Mouse (Mus musculus): ENCODE measurements around the gene Diaph2.
"Not testable (repeated sequence)": the region's sequence is repeated elsewhere in the genome, so short reads cannot be mapped to it uniquely, and the experiment has no call there.

Gene Diaph2

DNA sequence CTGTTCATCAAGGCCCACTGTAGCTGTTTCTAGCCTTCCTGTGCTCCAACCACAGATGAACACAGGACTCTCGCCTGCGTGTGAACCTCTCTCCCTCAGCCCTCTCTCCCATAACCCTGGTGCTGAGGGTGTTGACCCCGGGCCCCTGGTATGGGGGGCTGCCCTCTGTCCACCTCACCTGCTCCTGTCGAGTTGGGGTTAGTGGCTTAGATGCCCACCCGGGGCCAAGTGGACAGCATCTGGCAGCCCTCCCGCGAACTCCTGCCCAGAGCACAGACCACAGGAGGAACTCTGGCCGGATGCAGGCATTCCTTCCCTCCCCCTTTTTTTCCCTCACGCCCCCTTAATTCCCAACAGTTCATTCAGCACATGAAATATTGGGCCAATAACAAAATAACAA, 537.5 kb downstream of the Diaph2 start:
- no peak for DNase-seq (ENCODE audit: low spot score)

DNA sequence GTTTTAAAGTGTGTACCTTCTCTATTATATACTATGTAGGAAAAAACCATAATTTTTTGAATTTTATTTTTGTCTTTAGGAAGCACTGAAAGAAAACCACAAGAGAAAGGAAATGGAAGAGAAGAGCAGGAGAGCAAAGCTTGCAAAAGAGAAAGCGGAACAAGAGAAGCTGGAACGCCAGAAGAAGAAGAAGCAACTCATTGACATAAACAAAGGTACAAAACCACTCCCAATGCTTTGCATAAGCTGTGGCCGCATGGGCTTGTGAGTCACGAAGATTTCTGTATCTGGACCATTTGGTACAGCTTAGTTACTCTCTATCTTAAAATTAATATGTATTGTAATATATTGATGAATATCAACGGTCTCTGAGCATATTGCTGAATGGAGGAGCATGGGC, 540.2 kb downstream of the Diaph2 start:
- no peak for DNase-seq (ENCODE audit: low spot score)

DNA sequence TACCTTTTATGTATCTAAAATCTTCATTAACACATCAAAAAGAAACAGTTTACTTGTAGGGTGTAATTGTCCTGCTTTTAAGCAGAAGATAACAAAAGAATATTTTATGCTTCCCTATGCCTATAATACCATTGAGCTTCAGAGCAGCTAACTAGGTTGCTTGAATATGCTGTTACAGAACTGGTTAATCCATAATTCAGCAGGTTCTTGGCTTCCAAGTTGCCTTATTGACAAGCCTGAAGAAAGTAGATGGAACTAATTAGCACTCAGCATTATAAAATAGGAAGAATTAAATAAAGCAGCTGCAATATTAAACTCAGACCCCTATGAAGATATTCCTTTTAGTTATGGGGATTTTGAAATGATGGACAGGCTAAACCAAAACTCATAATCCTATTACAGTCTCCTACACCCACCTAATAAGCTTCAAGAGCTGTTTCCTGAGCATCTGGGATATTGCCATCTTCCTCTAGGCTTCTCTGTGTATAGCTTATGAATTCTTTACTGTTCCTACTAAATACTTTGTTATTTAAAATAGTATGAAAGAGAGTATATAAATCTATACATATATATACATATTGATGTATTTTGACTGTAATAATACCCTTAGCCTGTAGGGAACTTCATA, 601.4 kb downstream of the Diaph2 start:
- DNase-seq (ENCODE audit: low spot score), result no peak

DNA sequence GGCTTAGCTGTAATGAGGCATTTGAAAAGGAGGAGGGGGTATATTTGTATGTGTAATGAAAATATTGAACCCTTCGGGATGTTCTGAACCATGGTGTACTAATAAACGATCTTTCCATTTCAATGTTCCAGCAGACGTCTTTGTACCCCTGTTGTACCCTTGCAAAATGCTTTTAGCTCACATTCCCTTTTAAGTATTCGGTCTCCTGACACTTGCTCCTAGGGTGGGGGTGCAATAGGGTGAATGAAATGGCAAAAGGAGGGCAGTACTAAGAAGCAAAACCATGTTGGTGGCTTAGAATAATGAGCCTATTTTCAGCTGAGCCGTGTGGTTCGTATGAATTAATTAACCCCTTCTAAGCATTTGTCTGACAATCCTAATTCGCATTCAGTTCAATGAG, 601.9 kb downstream of the Diaph2 start:
- DNase-seq (ENCODE audit: low spot score), result no peak

DNA sequence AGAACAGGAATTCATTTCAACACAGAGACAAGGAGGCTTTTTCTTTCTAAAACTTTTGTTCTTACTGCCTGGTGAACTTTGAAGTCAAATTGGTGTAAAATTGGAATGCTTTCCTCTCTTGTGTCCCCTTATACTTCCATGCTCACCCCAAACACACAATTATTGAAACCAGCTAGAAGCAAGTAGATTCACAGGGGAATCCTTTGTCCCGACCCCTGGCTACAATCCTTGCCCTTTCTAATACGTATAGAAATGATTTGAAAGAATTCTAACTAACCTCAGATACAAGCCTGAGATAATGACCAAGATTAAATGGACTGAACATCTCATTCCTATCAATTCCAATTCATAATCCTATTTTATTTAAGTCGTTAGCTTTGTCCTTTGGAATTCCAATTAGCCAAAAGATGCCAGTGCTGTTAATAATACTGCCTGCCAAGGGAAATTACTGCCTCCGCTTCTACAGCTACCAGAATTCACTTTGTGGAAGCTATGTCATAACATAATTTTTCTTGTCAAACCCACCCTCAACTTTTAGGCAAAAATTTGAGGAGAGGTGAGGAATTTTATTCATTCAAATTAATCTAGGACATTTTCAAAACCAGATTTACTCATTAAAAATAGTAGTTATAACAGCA, 644.1 kb downstream of the Diaph2 start:
- no peak for DNase-seq (ENCODE audit: low spot score)

DNA sequence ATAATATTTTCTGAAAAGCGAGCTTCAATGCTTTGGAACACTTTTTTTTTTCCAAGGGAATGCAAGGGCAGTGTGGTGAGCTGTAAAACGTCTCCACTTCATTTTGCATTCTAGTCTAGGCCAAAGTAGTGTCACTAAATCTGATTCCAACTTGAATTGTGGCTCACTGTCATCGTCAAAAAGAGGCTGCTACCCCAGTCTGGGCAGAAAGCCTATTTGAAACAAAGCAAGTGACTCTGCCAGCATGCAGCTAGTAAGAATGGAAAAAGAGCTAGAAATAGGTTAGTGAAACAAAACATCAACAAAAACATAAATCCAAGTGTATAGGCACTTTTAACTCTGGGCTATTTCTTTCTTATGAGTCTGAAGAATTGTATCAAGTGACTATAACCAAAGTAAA, 653.7 kb downstream of the Diaph2 start:
- no peak for DNase-seq (ENCODE audit: low spot score)

DNA sequence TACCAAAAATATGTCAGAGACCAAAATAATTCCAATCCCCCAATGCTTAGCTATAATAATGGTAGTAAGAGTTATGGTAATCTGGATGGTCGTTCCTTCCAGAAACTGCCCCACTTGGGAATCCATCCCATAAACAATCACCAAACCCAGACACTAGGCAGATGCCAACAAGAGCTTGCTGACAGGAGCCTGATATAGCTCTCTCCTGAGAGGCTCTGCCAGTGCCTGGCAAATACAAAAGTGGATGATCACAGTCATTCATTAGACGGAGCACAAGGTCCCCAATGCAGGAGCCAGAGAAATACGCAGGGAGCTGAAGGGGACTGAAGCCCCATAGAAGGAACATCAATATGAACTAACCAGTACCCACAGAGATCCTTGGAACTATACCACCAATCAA, 657.9 kb downstream of the Diaph2 start:
- not testable (repeated sequence) for DNase-seq (ENCODE audit: low spot score)

DNA sequence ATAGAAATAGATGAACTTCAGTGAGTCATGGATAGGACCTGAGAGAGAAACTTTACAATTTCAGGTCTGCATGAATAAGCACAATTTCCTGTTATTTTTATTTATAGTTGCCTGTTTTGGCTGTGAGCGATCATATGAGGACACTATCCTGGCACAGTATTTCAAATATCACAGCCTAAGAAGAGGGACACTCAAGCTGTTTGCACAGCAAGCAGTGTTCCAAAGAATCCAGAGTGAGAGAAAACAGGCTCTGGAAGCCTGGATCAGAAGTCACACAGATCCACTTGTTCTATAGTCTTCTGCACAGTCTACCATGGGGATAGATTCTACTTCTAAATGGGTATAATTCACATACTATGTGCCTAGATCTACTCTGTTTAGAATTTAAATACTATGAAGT, 659.4 kb downstream of the Diaph2 start:
- no peak for DNase-seq (ENCODE audit: low spot score)

DNA sequence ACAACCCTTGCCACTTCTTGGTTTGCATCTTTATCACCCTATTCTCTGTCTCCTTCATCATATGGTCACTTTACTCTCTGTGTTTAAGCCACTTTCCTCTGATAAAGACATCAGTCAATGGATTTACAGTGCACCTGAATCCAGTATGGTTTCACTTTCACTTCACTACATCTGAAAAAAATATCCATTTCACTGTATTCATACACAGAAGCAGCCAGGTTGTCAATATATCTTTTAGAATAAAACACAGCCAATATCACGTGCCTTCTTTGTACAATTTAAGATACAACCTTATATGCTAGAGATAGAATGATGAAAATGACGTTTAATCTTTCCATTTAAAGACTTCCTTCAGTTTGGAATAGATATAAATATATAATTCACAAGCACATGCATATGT, 673.6 kb downstream of the Diaph2 start:
- DNase-seq (ENCODE audit: low spot score), result no peak

DNA sequence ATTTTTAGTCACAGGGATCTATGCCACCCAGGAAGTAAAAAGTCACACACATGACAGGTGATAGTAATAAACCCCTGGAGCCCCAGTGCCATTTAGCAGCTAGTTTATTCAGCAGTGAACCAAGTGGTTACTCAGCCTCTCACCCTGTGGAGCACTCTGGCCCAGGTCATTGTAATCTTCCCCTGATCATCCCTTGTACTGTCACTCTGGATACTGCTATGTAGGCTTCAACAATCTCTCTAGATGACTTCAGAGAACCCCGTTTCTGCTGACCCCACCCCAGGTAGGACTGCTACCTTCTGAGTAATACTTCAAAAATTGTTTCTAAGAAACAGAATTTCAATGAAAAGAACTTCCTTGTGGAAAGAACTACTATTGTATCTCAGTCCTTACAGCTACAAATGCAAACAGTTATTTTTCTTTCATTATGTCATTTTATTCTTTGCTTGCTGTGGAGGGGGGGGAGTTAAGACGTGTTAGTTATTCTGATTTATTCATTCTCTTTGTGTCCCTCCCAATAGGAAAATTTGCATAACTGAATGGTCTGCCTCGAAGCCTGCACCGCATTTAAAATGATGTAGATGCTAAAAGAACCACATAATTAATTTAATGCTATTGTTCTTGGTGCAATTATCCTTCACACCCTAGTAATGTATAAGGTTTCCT, 702.4 kb downstream of the Diaph2 start:
- DNase-seq (ENCODE audit: low spot score), result no peak

DNA sequence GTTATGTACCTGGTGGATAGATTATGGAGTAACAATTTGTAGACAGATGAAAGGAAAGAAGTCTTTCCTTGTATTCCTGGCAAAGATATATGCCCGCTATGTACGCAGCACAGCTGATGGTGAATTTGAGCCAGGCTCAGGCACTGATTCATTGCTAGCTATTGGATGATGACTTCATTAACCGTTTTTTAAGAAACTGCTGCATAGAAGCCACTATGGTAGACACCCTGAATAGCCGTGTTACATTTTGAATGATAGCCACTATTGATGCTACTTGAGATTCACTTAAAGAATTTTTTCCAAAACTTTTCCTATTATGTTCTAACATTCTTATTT, 702.9 kb downstream of the Diaph2 start:
- no peak for DNase-seq (ENCODE audit: low spot score)

DNA sequence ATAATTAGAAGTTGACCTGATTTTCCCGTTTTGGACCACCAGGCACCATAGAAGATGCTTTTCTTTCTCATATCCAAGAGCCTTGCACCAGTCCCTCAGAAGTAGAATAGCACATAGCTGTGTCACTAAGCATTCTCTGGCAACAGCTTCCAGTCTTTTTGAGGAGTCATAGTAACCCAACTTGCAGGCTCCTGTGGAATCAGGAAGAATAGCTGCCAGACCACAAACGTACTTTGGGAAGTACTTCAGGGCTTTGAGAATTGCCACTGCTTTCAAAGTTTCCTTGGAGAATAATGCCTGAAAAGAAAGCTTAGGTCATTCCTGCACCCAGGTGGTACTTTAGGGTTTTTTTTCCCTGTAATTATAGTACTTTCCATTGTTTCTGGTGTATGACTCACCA, 723.6 kb downstream of the Diaph2 start:
- DNase-seq (ENCODE audit: low spot score), result no peak

DNA sequence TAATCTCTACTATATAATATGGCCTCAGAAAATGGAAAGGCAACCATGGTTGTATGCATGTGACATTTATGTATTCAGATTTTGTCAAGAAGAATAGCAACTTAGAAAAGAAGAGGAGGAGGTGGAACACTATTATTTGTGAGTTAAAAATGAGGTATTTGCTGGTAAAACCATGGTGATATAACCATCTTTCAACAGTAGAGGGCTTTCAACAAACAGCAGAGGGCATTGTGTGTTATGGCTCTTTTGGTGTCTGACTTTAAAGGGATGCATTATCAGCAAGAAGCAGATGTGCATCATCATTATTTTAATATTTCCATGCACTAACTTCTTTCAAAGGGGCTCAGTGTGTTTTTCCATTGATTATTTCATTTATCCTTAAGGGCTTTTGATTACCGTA, 731.3 kb downstream of the Diaph2 start:
- no peak for DNase-seq (ENCODE audit: low spot score)

DNA sequence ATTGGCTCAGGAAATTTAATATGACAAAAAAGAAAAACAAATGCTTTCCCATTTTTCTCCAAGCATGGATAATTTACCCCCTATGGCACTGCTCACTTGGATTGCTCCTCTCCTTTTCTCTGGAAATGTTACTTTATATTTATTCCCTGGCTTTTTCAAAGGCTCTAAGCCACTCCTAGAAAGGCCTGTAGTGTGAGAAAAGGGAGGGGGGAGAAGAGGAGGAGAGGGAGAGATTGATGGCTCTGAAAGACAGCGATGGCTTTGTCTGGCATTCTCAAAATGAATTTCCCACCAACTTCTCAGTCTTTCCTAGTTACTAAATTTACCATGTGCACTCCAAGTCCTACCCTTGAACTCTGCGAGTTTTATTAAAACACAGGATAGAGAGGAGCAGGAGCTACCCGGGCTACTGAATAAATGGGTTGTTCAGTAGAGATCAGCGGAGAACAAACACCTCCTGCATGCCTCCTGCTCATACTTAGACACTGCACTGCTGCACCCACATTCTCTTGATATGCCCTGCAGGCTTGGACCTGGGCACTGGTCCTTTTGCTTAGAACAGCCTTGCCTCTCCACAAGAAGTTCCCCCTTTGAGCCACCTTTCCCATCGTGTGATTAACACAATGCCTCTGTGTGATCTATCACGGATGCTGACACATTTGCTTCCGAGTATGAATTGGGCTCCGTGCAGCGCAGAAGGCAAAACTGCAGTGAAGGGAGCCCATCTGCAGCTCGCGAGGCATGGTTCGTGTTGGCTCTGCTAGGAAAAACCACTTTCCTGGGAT, 753.3 kb downstream of the Diaph2 start:
- no peak for DNase-seq (ENCODE audit: low spot score)

DNA sequence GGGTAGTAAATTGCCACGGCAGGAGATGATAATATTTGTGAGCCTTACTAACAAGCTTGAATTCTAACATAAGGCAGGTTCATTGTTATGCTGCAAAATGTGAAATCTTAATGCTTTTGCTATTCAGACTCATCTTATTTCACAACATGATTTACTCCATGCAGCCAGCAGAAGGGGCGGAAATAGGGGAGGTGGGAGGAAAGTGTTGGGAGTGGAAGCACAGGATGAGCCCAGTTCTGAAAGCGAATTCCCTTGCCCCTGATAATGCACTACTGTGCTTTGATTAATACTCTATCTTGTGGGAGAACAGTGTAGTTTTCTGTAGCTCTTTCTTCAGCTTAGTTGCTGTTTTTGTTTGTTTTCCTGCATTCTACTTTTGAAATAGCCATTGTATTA, 753.9 kb downstream of the Diaph2 start:
- no peak for DNase-seq (ENCODE audit: low spot score)

DNA sequence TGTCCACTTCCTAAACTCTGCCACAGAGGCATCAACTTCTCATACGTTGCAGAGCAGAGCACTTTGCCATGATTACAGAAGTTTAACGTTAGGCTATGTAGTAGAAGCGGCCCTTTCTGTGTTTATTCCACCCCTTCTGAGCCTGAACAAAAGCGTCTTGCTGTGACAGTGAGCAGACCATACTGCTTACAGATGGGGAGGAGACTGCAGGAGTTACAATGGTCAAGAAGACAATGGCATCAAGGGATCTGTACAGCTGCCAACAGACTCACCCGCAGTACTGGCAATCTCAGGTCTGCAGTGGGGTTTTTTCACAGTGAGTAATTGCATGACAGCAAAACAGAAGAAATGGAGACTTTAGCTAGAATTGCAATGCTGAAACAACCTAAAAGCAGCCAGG, 756.1 kb downstream of the Diaph2 start:
- DNase-seq (ENCODE audit: low spot score), result no peak
